Mouse (Mus musculus) layer of hippocampus, adult 18-20 months (tissue): ENCODE data around the gene Neu1. TPM values are rescaled to one million over a fixed set of nuclear protein-coding genes. Genes with fewer than 3 reads are reported as not detected.
A peak's percentile ranks its signal among the peaks of the same experiment; 100 is the strongest.
"Not testable (repeated sequence)": the region's sequence is repeated elsewhere in the genome, so short reads cannot be mapped to it uniquely, and the experiment has no call there.

Source experiments
- DNase-seq, 2 experiments: peaks; one replicate each; pipeline ENCODE4 v3.0.0; 2022; ENCODE audit warnings: low spot score in 2 of 2
- total RNA-seq, 2 experiments: library from RNA; stranded (reverse); gene quantifications; 2 replicates each; pipeline ENCODE4 v1.2.3; 2021

Neu1 gene
- total RNA-seq, 2 experiments from 2014 or later: 41.4 to 44.2 TPM

- DNase-seq: not testable (repeated sequence)
These were observed 30.2 kb upstream of the Neu1 start for GRCm38 (mm10) chr17:34900826-34901225.

- not testable (repeated sequence) for DNase-seq
These were observed 29.1 kb upstream of the Neu1 start for GRCm38 (mm10) chr17:34901948-34902347.

- no peak for DNase-seq
These were observed 28.2 kb upstream of the Neu1 start for GRCm38 (mm10) chr17:34902895-34903294.

- DNase-seq: no peak
These were observed 20.1 kb upstream of the Neu1 start for GRCm38 (mm10) chr17:34910982-34911381.

GRCm38 (mm10) chr17:34911945-34912351, 19.1 kb upstream of the Neu1 start:
- DNase-seq: peak in 1 of 2 experiments; percentile 52

GRCm38 (mm10) chr17:34913930-34914665, 17.0 kb upstream of the Neu1 start, which contains the start of gene Slc44a4:
Gene Slc44a4 (plus strand): TSS chr17:34914466.
- DNase-seq: no peak

GRCm38 (mm10) chr17:34915410-34915831, 15.6 kb upstream of the Neu1 start:
- no peak for DNase-seq

- DNase-seq: no peak
These were observed 14.7 kb upstream of the Neu1 start for GRCm38 (mm10) chr17:34916316-34916715.

- DNase-seq: no peak
These were observed 13.9 kb upstream of the Neu1 start for GRCm38 (mm10) chr17:34917188-34917587.

- DNase-seq: no peak
These were observed 8.1 kb upstream of the Neu1 start for GRCm38 (mm10) chr17:34922939-34923338.

- DNase-seq: no peak
These were observed 6.8 kb upstream of the Neu1 start for GRCm38 (mm10) chr17:34924258-34924657.

GRCm38 (mm10) chr17:34927306-34928019, 3.6 kb upstream of the Neu1 start:
- peak in 1 of 2 experiments; percentile 39 for DNase-seq

- no peak for DNase-seq
These were observed 2.2 kb upstream of the Neu1 start for GRCm38 (mm10) chr17:34928841-34929240.

- peak in 1 of 2 experiments; percentile 30 for DNase-seq
These were observed 664 bp downstream of the Neu1 start for GRCm38 (mm10) chr17:34931735-34932098.

GRCm38 (mm10) chr17:34932287-34932686, 1.2 kb downstream of the Neu1 start:
- DNase-seq: no peak

GRCm38 (mm10) chr17:34934031-34934430, 3.0 kb downstream of the Neu1 start:
- peak in 1 of 2 experiments; percentile 31 for DNase-seq

GRCm38 (mm10) chr17:34934830-34935229, 3.8 kb downstream of the Neu1 start:
- DNase-seq: no peak

- no peak for DNase-seq
These were observed 7.0 kb downstream of the Neu1 start for GRCm38 (mm10) chr17:34937960-34938505.

GRCm38 (mm10) chr17:34941344-34942041, 10.4 kb downstream of the Neu1 start:
- no peak for DNase-seq

- peak in 1 of 2 experiments; percentile 45 for DNase-seq
These were observed 12.2 kb downstream of the Neu1 start for GRCm38 (mm10) chr17:34943128-34943815.

- no peak for DNase-seq
These were observed 13.3 kb downstream of the Neu1 start for GRCm38 (mm10) chr17:34944362-34944761.
